Mouse (Mus musculus): ENCODE data around the gene Rfx2.

GRCm38 (mm10) chr17:56814316-56815056 lies 16.3 kb downstream of the Rfx2 start:
- TF ChIP-seq CTCF (IDR thresholded peaks at IDR 0.05; ENCODE audit: borderline replicate concordance, control insufficient read depth, extremely low read depth, insufficient read depth, low read length, poor library complexity) (no peak), POLR2A (IDR thresholded peaks at IDR 0.05; ENCODE audit: control insufficient read depth, extremely low read depth, insufficient read depth, low read length, poor library complexity) (no peak)
